Mouse (Mus musculus): ENCODE measurements at regions not wholly inside any gene's neighbourhood (a gene's known extent, or its start where the extent isn't known, plus 50 kb on each side); places are given as distances from the start of the nearest gene placed in this dataset.

GRCm38 (mm10) chr4:52099187-52099586 is 339.9 kb upstream of the Smc2 start:
- no peak for TF ChIP-seq CTCF (IDR thresholded peaks at IDR 0.05; ENCODE audit: low read depth)
- TF ChIP-seq EP300 (IDR thresholded peaks at IDR 0.05; ENCODE audit: low read depth) = no peak

Measured in heart, postnatal 0 days (tissue).